Mouse (Mus musculus) liver, embryonic 14.5 days (tissue): Measurements from ENCODE around the gene Rab8b. TPM values are rescaled to one million over a fixed set of nuclear protein-coding genes. Genes with fewer than 3 reads are reported as not detected.

ENCODE experiments used
- ATAC-seq: fragments of 200-750 bp; cut with Nextera tagmentation; 2 replicates; pipeline ENCODE4 v1.8.0; 2017; ENCODE audit warnings: moderate number of reproducible peaks, mild to moderate bottlenecking, moderate library complexity; ENCODE audit not compliant: insufficient read depth
- DNase-seq, 3 experiments: peaks; one replicate each; pipeline ENCODE4 v3.0.0-alpha.2; 2012 to 2013; ENCODE audit warnings: low read depth in 3 of 3, low spot score in 3 of 3
- H3K27ac ChIP-seq: fragments of 300-500 bp; sonication (generic); 2 replicates; pipeline ENCODE4 v1.5.1; 2014; ENCODE audit warnings: moderate library complexity, mild to moderate bottlenecking, control low read depth, inconsistent platforms
- H3K27me3 ChIP-seq: fragments of 300-500 bp; sonication (generic); 2 replicates; pipeline ENCODE4 v1.6.1; 2014; ENCODE audit warnings: mild to moderate bottlenecking, low read length, moderate library complexity; ENCODE audit not compliant: control insufficient read depth, insufficient read depth
- H3K36me3 ChIP-seq: fragments of 300-500 bp; sonication (generic); replicated peaks from 2 replicates; pipeline ENCODE4 v1.6.1; 2014; ENCODE audit warnings: low read depth; ENCODE audit not compliant: control insufficient read depth, insufficient read depth
- H3K4me1 ChIP-seq, 2 experiments: fragments of 200-500 bp in 1 of 2; fragments of 300-500 bp in 1 of 2; sonication (generic) in 1 of 2; replicated peaks; 2 replicates each; pipeline ENCODE4 v1.6.1; 2012 to 2014; ENCODE audit warnings: antibody characterized with exemption in 1 of 2, inconsistent platforms in 1 of 2, low read length in 1 of 2; ENCODE audit not compliant: control insufficient read depth in 2 of 2, insufficient read depth in 2 of 2
- H3K4me2 ChIP-seq: fragments of 300-500 bp; sonication (generic); 2 replicates; pipeline ENCODE4 v1.6.1; 2014; ENCODE audit warnings: low read depth, mild to moderate bottlenecking, control low read depth, moderate library complexity
- H3K4me3 ChIP-seq, 2 experiments: fragments of 200-500 bp in 1 of 2; fragments of 300-500 bp in 1 of 2; sonication (generic) in 1 of 2; 2 replicates each; pipeline ENCODE4 v1.5.1; 2012 to 2014; ENCODE audit warnings: low read depth in 2 of 2, low read length in 2 of 2, mild to moderate bottlenecking in 2 of 2, control low read depth in 1 of 2, inconsistent platforms in 1 of 2, moderate library complexity in 1 of 2; ENCODE audit not compliant: insufficient read depth in 1 of 2
- H3K9ac ChIP-seq: fragments of 300-500 bp; sonication (generic); replicated peaks from 2 replicates; pipeline ENCODE4 v1.6.1; 2014; ENCODE audit warnings: mild to moderate bottlenecking, control low read depth, moderate library complexity
- H3K9me3 ChIP-seq: fragments of 300-500 bp; sonication (generic); 2 replicates; pipeline ENCODE4 v1.6.1; 2016; ENCODE audit warnings: low read length, mixed read lengths; ENCODE audit not compliant: control insufficient read depth
- CTCF ChIP-seq: IDR thresholded peaks from 2 replicates; pipeline ENCODE4 v1.5.1; 2016; ENCODE audit warnings: antibody characterized with exemption, low read depth, control low read depth
- EP300 ChIP-seq: IDR thresholded peaks from 2 replicates; pipeline ENCODE4 v1.6.1; 2016; ENCODE audit warnings: antibody characterized with exemption, low read depth
- WGBS: fragments of 180-500 bp; shearing (Covaris S2); extraction: QIAGEN DNeasy Blood & Tissue Kit; methylation state at CpG from one replicate; pipeline ENCODE4 v1.1.7; 2014; ENCODE audit not compliant: insufficient replicate concordance; 5-methylcytosine and 5-hydroxymethylcytosine counted together
- polyA plus RNA-seq, 2 experiments: library from polyadenylated mRNA; depleted of rRNA in 1 of 2; stranded (reverse) in 1 of 2; unstranded in 1 of 2; fragments of >200 nt; fragmentation: Nextera tagmentation in 1 of 2; extraction: Ambion mirVana in 1 of 2; gene quantifications; 2 replicates each; pipeline versions ENCODE4 v1.2.1 to v1.2.3; 2012 to 2014

Rab8b gene
- polyA plus RNA-seq, 2 experiments = 18.3 to 20.6 TPM

DNA sequence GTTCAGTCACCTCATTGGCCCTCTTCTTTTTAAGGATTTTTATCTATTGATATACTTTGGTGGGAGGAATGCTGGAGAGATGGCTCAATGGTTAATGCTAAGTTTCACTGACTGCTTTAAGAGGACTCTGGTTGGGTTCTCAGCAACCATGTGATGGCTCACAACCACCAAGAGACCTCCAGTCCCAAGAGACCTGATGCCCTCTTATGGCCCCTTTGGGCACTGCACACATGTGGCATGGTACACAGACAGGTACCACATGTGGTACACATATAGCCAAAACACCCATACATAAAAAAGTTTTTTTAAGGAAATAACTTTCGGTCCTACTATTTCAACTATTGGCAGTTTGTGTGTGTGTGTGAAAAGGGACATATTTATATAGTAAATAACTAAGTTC, 2.6 kb upstream of the Rab8b start:
- H3K9ac ChIP-seq = no peak overlapping the region
- no peak overlapping the region for H3K27ac ChIP-seq
- TF ChIP-seq CTCF = peak; percentile 58
- TF ChIP-seq EP300 = no peak
- H3K9me3 ChIP-seq = no peaks in the 10 kb centered on the region
- DNase-seq (no peak), ATAC-seq (no peak)
- 85% methylated on average over 1 of the region's 1 CpGs for WGBS
- H3K36me3 ChIP-seq = no peaks in the 10 kb centered on the region; the same call in 1 of the 2 replicates
- H3K27me3 ChIP-seq = no peaks in the 10 kb centered on the region
- no peak overlapping the region for H3K4me3 ChIP-seq
- H3K4me2 ChIP-seq = no peak overlapping the region
- H3K4me1 ChIP-seq = peaks cover 14 to 17% of the 10 kb centered on the region in 2 experiments

- H3K36me3 ChIP-seq = no peaks in the 10 kb centered on the region; the same call in 1 of the 2 replicates
- no peaks in the 10 kb centered on the region for H3K9me3 ChIP-seq
- H3K4me2 ChIP-seq = peak overlapping the region; percentile 74
- ATAC-seq (no peak), DNase-seq (no peak)
- peak; percentile 45; the same call in 1 of the 2 replicates for TF ChIP-seq CTCF
- no peak for TF ChIP-seq EP300
- H3K27me3 ChIP-seq = no peaks in the 10 kb centered on the region
- H3K4me3 ChIP-seq = peak overlapping the region in 1 of 2 experiments; percentile 6; a peak in 1 of 4 replicates
- WGBS = 17% methylated on average over 6 of the region's 6 CpGs
- H3K9ac ChIP-seq = no peak overlapping the region
- H3K27ac ChIP-seq = no peak overlapping the region
- peaks cover 26 to 30% of the 10 kb centered on the region in 2 experiments for H3K4me1 ChIP-seq
These were observed 1.2 kb upstream of the Rab8b start for GRCm38 (mm10) chr9:66920488-66921279.

GRCm38 (mm10) chr9:66919981-66920380, 494 bp upstream of the Rab8b start:
- no peak overlapping the region for H3K27ac ChIP-seq
- peak overlapping the region; percentile 74 for H3K4me2 ChIP-seq
- WGBS = under 1% methylated on average over 14 of the region's 14 CpGs
- H3K9ac ChIP-seq = peak overlapping the region; percentile 53
- H3K4me3 ChIP-seq = peak overlapping the region; percentile 71 to 96
- H3K4me1 ChIP-seq = peaks cover 32 to 36% of the 10 kb centered on the region in 2 experiments
- H3K9me3 ChIP-seq = no peaks in the 10 kb centered on the region
- H3K27me3 ChIP-seq = no peaks in the 10 kb centered on the region
- DNase-seq = no peak
- peaks cover 2% of the 10 kb centered on the region for H3K36me3 ChIP-seq
- ATAC-seq = no peak
- no peak for TF ChIP-seq EP300
- TF ChIP-seq CTCF = no peak

DNA sequence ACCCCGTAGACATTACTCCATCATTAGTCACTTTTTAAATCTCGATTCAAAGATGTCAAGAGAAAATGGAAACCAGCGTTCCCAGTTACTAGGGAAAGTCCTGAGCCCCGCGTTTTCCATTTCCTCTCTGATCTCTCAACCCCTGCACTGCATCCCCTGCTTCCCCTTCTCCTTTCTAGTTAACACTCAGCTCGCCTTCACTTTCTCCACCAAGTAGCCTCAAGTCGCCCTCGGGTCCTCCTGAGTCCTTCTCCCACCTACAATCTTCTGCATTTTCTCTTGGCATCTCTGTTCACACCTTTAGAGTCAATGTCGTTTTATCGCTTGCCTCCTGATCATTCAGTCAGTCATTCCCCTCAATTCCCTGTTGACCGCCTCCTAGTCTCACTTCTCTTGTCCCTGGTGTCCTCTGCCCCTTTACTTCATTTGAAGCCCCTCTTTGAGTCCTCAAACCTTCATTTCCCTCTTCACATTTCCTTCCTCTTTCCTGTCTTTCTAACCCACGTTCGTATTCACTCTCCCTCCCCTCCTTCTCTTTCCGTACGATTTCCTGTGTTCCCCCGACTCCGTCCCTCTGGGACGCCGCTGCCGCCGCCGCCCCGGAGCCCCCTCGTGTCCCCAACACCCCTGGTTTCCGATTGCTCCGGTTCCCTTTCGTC, 686 bp downstream of the Rab8b start:
- DNase-seq (no peak), ATAC-seq (no peak)
- peak overlapping the region; percentile 74 for H3K4me2 ChIP-seq
- 2% methylated on average over 27 of the region's 27 CpGs for WGBS
- peak overlapping the region; percentile 97 for H3K27ac ChIP-seq
- no peak for TF ChIP-seq EP300
- no peak for TF ChIP-seq CTCF
- peak overlapping the region; percentile 91 to 96 for H3K4me3 ChIP-seq
- peaks cover 44 to 47% of the 10 kb centered on the region in 2 experiments for H3K4me1 ChIP-seq
- no peaks in the 10 kb centered on the region for H3K27me3 ChIP-seq
- peak overlapping the region; percentile 99 for H3K9ac ChIP-seq
- H3K36me3 ChIP-seq = peaks cover 5% of the 10 kb centered on the region
- H3K9me3 ChIP-seq = no peaks in the 10 kb centered on the region

GRCm38 (mm10) chr9:66917892-66918255, 1.6 kb downstream of the Rab8b start:
- Histone ChIP-seq H3K36me3 (peaks cover 5% of the 10 kb centered on the region), H3K9me3 (no peaks in the 10 kb centered on the region), H3K4me3 (peak overlapping the region; percentile 91 to 96), H3K9ac (peak overlapping the region; percentile 99), H3K4me2 (peak overlapping the region; percentile 74), H3K27ac (peak overlapping the region; percentile 97), H3K4me1 (peaks cover 52 to 57% of the 10 kb centered on the region in 2 experiments), H3K27me3 (no peaks in the 10 kb centered on the region)
- no peak for ATAC-seq
- 47% methylated on average over 1 of the region's 1 CpGs for WGBS
- DNase-seq = no peak
- no peak for TF ChIP-seq EP300
- TF ChIP-seq CTCF = no peak
